Mouse (Mus musculus) MEL (cell line): ENCODE data around the gene Slc3a2. TPM values are rescaled to one million over a fixed set of nuclear protein-coding genes. Genes with fewer than 3 reads are reported as not detected.
A peak's percentile ranks its signal among the peaks of the same experiment; 100 is the strongest.

Experiments
- DNase-seq: peaks from one replicate; pipeline ENCODE4 v3.0.0; 2011; ENCODE audit warnings: low read depth, low spot score
- H3K27ac ChIP-seq: 2 replicates; pipeline ENCODE4 v1.5.1; 2012; ENCODE audit warnings: low read depth, mild to moderate bottlenecking, control low read depth, low read length, moderate library complexity; ENCODE audit not compliant: control insufficient read depth
- H3K27me3 ChIP-seq, 2 experiments: fragments of 150-350 bp in 1 of 2; sonication (generic) in 1 of 2; 2 replicates each; pipeline ENCODE4 v1.6.1; 2012; ENCODE audit warnings: low read length in 2 of 2, mild to moderate bottlenecking in 2 of 2, improper control_type of control experiment in 1 of 2, moderate library complexity in 1 of 2; ENCODE audit not compliant: insufficient read depth in 2 of 2, control insufficient read depth in 1 of 2
- H3K36me3 ChIP-seq, 2 experiments: 2 replicates each; pipeline ENCODE4 v1.6.1; 2012 to 2014; ENCODE audit warnings: low read length in 2 of 2, improper control_type of control experiment in 1 of 2, inconsistent platforms in 1 of 2, mild to moderate bottlenecking in 1 of 2; ENCODE audit not compliant: insufficient read depth in 2 of 2, control insufficient read depth in 1 of 2
- H3K4me1 ChIP-seq, 2 experiments: fragments of 150-350 bp in 1 of 2; sonication (generic) in 1 of 2; 2 replicates each; pipeline ENCODE4 v1.6.1; 2012; ENCODE audit warnings: low read length in 2 of 2, improper control_type of control experiment in 1 of 2, mild to moderate bottlenecking in 1 of 2; ENCODE audit not compliant: insufficient read depth in 2 of 2, control insufficient read depth in 1 of 2
- H3K4me3 ChIP-seq, 2 experiments: fragments of 150-350 bp in 1 of 2; sonication (generic) in 1 of 2; 2 replicates each; pipeline ENCODE4 v1.5.1; 2012; ENCODE audit warnings: low read depth in 2 of 2, low read length in 2 of 2, mild to moderate bottlenecking in 2 of 2, moderate library complexity in 2 of 2, control low read depth in 1 of 2, improper control_type of control experiment in 1 of 2; ENCODE audit not compliant: control insufficient read depth in 1 of 2, insufficient read depth in 1 of 2
- H3K79me2 ChIP-seq: 2 replicates; pipeline ENCODE4 v1.6.1; 2012; ENCODE audit warnings: mild to moderate bottlenecking, low read length, moderate library complexity; ENCODE audit not compliant: control insufficient read depth, poor library complexity, insufficient read depth
- H3K9ac ChIP-seq: 2 replicates; pipeline ENCODE4 v1.6.1; 2012; ENCODE audit warnings: low read depth, mild to moderate bottlenecking, control low read depth, low read length, moderate library complexity; ENCODE audit not compliant: control insufficient read depth, poor library complexity, severe bottlenecking
- H3K9me3 ChIP-seq: fragments of 150-350 bp; sonication (generic); replicated peaks from 2 replicates; pipeline ENCODE4 v1.6.1; 2012; ENCODE audit warnings: mild to moderate bottlenecking, low read length, improper control_type of control experiment, moderate library complexity; ENCODE audit not compliant: insufficient read depth
- CTCF ChIP-seq, 3 experiments: IDR thresholded peaks in 2 of 3; conservative IDR thresholded peaks in 1 of 3; 2 replicates each; pipeline ENCODE4 v1.5.1; 2011 to 2012; ENCODE audit warnings: low read length in 3 of 3, low read depth in 2 of 3, mild to moderate bottlenecking in 2 of 3, improper control_type of control experiment in 1 of 3, inconsistent platforms in 1 of 3, mixed read lengths in 1 of 3, moderate library complexity in 1 of 3; ENCODE audit not compliant: control insufficient read depth in 1 of 3, insufficient read depth in 1 of 3, poor library complexity in 1 of 3, severe bottlenecking in 1 of 3
- E2F4 ChIP-seq: IDR thresholded peaks from 2 replicates; pipeline ENCODE4 v1.6.1; 2011; ENCODE audit warnings: low read depth, low read length, improper control_type of control experiment, borderline replicate concordance
- ELF1 ChIP-seq: IDR thresholded peaks from 2 replicates; pipeline ENCODE4 v1.6.1; 2014; ENCODE audit warnings: low read depth, mild to moderate bottlenecking, inconsistent platforms, low read length, improper control_type of control experiment, moderate library complexity
- HCFC1 ChIP-seq: IDR thresholded peaks from 2 replicates; pipeline ENCODE4 v1.6.1; 2012; ENCODE audit warnings: low read depth, mild to moderate bottlenecking, inconsistent platforms, low read length, improper control_type of control experiment, moderate library complexity
- KAT2A ChIP-seq: conservative IDR thresholded peaks from 2 replicates; pipeline ENCODE4 v1.6.1; 2012; ENCODE audit warnings: low read depth, low read length, improper control_type of control experiment, inconsistent platforms
- MAFK ChIP-seq: IDR thresholded peaks from 2 replicates; pipeline ENCODE4 v1.6.1; 2011; ENCODE audit warnings: low read depth, mild to moderate bottlenecking, low read length, improper control_type of control experiment, borderline replicate concordance
- MAX ChIP-seq: IDR thresholded peaks from 2 replicates; pipeline ENCODE4 v1.6.1; 2011; ENCODE audit warnings: low read length, improper control_type of control experiment
- MAZ ChIP-seq: IDR thresholded peaks from 2 replicates; pipeline ENCODE4 v1.6.1; 2012; ENCODE audit warnings: low read depth, mild to moderate bottlenecking, inconsistent platforms, low read length, improper control_type of control experiment
- MXI1 ChIP-seq: IDR thresholded peaks from 2 replicates; pipeline ENCODE4 v1.6.1; 2011; ENCODE audit warnings: mild to moderate bottlenecking, low read depth, low read length, improper control_type of control experiment
- MYB ChIP-seq: IDR thresholded peaks from 2 replicates; pipeline ENCODE4 v1.6.1; 2011; ENCODE audit warnings: mild to moderate bottlenecking, low read depth, low read length, improper control_type of control experiment
- MYC ChIP-seq: IDR thresholded peaks from 2 replicates; pipeline ENCODE4 v1.6.1; 2011; ENCODE audit warnings: low read depth, mild to moderate bottlenecking, low read length, improper control_type of control experiment, moderate library complexity
- NELFE ChIP-seq: IDR thresholded peaks from 2 replicates; pipeline ENCODE4 v1.6.1; 2011; ENCODE audit warnings: low read depth, low read length, improper control_type of control experiment
- NRF1 ChIP-seq: IDR thresholded peaks from 2 replicates; pipeline ENCODE4 v1.6.1; 2014; ENCODE audit warnings: low read depth, mild to moderate bottlenecking, inconsistent platforms, low read length, improper control_type of control experiment, moderate library complexity; ENCODE audit not compliant: poor library complexity, insufficient read depth, severe bottlenecking
- POLR2A ChIP-seq, 2 experiments: IDR thresholded peaks; 2 replicates each; pipeline ENCODE4 v1.6.1; 2011 to 2012; ENCODE audit warnings: low read length in 2 of 2, mild to moderate bottlenecking in 2 of 2, control low read depth in 1 of 2, improper control_type of control experiment in 1 of 2, low read depth in 1 of 2, moderate library complexity in 1 of 2; ENCODE audit not compliant: control insufficient read depth in 1 of 2, insufficient read depth in 1 of 2, poor library complexity in 1 of 2
- POLR2AphosphoS2 ChIP-seq: IDR thresholded peaks from 2 replicates; pipeline ENCODE4 v1.6.1; 2011; ENCODE audit warnings: low read length, improper control_type of control experiment
- POLR2AphosphoS5 ChIP-seq: IDR thresholded peaks from 2 replicates; pipeline ENCODE4 v1.6.1; 2012; ENCODE audit warnings: low read depth, borderline replicate concordance, mild to moderate bottlenecking, inconsistent platforms, low read length, moderate library complexity, mixed read lengths
- SIN3A ChIP-seq: IDR thresholded peaks from 2 replicates; pipeline ENCODE4 v1.6.1; 2012; ENCODE audit warnings: low read length, improper control_type of control experiment, inconsistent platforms
- TBP ChIP-seq: IDR thresholded peaks from 2 replicates; pipeline ENCODE4 v1.8.0; 2011; ENCODE audit warnings: low read depth, low read length, improper control_type of control experiment
- TCF12 ChIP-seq: IDR thresholded peaks from 2 replicates; pipeline ENCODE4 v1.6.1; 2014; ENCODE audit warnings: low read depth, mild to moderate bottlenecking, inconsistent platforms, low read length, improper control_type of control experiment, moderate library complexity
- ZMIZ1 ChIP-seq: IDR thresholded peaks from 2 replicates; pipeline ENCODE4 v1.6.1; 2012; ENCODE audit warnings: low read depth, mild to moderate bottlenecking, inconsistent platforms, low read length, improper control_type of control experiment, moderate library complexity
- polyA plus RNA-seq, 2 experiments: library from polyadenylated mRNA; stranded (reverse) in 1 of 2; unstranded in 1 of 2; fragments of >175 nt in 1 of 2; fragments of >200 nt in 1 of 2; gene quantifications; 2 replicates each; pipeline versions ENCODE4 v1.2.1 to v1.2.4; 2012; ENCODE audit warnings: low replicate concordance in 2 of 2, low read depth in 1 of 2; ENCODE audit not compliant: insufficient read length in 2 of 2, insufficient read depth in 1 of 2, missing spikeins in 1 of 2
- total RNA-seq: library from RNA; depleted of rRNA; stranded (reverse); fragments of 300-350 nt; gene quantifications from 2 replicates; pipeline ENCODE4 v1.2.3, GENCODE M21; 2012; rRNA removed

Slc3a2 gene
- total RNA-seq: 164 and 253 TPM in 2 replicates
- polyA plus RNA-seq: 100 to 1,000 TPM; 428 to 670 TPM

GRCm38 (mm10) chr19:8722907-8723573, at the start of gene Slc3a2:
Slc3a2 (minus strand) TSS chr19:8723369.
- no peaks in the 10 kb centered on the region for H3K9me3 ChIP-seq
- H3K27ac ChIP-seq: peak within 1 kb of the TSS; percentile 97
- H3K4me1 ChIP-seq: peaks cover 0 to 7% of the 10 kb centered on the region in 2 experiments; a peak in 1 of 4 replicates
- DNase-seq: peak; percentile 99
- no peaks in the 10 kb centered on the region for H3K27me3 ChIP-seq
- TF ChIP-seq POLR2AphosphoS2: peak; percentile 99
- TF ChIP-seq TBP: peak; percentile 99
- peak; percentile 100 for TF ChIP-seq MYC
- TF ChIP-seq CTCF (IDR thresholded peaks at IDR 0.05 in 2 of 3, conservative IDR thresholded peaks at IDR 0.05 in 1 of 3; ENCODE audit: control insufficient read depth in 1 of 3, insufficient read depth in 1 of 3, low read depth in 2 of 3, low read length in 3 of 3, poor library complexity in 1 of 3, severe bottlenecking in 1 of 3): no peak
- TF ChIP-seq NELFE: peak; percentile 99
- TF ChIP-seq KAT2A: peak; percentile 93
- TF ChIP-seq ZMIZ1: peak; percentile 99
- peak; percentile 75 for TF ChIP-seq MXI1
- peak; percentile 92 for TF ChIP-seq HCFC1
- TF ChIP-seq NRF1: peak; percentile 93
- TF ChIP-seq POLR2AphosphoS5: peak; percentile 97; the same call in 1 of the 2 replicates
- no peak for TF ChIP-seq MAZ
- peak; percentile 88 to 99 for TF ChIP-seq POLR2A (IDR thresholded peaks at IDR 0.05; ENCODE audit: control insufficient read depth in 1 of 2, insufficient read depth in 1 of 2, low read depth in 1 of 2, low read length in 2 of 2, poor library complexity in 1 of 2)
- no peak for TF ChIP-seq MYB
- 0 out of 2 replicates have a peak, but pooled peaks have one; percentile 24 for TF ChIP-seq ELF1
- TF ChIP-seq E2F4: peak; percentile 98
- TF ChIP-seq MAX: peak; percentile 97
- TF ChIP-seq MAFK: no peak
- peak; percentile 84 for TF ChIP-seq SIN3A
- peak; percentile 85 for TF ChIP-seq TCF12
- peak within 1 kb of the TSS; percentile 97 for H3K9ac ChIP-seq
- peaks cover 12 to 22% of the 10 kb centered on the region in 2 experiments for H3K36me3 ChIP-seq
- H3K79me2 ChIP-seq: peaks cover 36% of the 10 kb centered on the region
- peak within 1 kb of the TSS; percentile 59 to 95 for H3K4me3 ChIP-seq
